Mouse (Mus musculus) heart, postnatal 4 days (tissue): ENCODE data around the gene Moxd1. TPM values are rescaled to one million over a fixed set of nuclear protein-coding genes. Genes with fewer than 3 reads are reported as not detected.
A peak's percentile ranks its signal among the peaks of the same experiment; 100 is the strongest.
"Not testable (repeated sequence)": the region's sequence is repeated elsewhere in the genome, so short reads cannot be mapped to it uniquely, and the experiment has no call there.

Experiments used
- DNase-seq: peaks from one replicate; pipeline ENCODE4 v3.0.0; 2021
- total RNA-seq, 2 experiments: library from RNA; stranded (reverse); gene quantifications; 2 replicates each; pipeline ENCODE4 v1.2.3; 2021

Moxd1 gene
- total RNA-seq, 2 experiments from 2014 or later = 0.83 to 1.1 TPM

DNA sequence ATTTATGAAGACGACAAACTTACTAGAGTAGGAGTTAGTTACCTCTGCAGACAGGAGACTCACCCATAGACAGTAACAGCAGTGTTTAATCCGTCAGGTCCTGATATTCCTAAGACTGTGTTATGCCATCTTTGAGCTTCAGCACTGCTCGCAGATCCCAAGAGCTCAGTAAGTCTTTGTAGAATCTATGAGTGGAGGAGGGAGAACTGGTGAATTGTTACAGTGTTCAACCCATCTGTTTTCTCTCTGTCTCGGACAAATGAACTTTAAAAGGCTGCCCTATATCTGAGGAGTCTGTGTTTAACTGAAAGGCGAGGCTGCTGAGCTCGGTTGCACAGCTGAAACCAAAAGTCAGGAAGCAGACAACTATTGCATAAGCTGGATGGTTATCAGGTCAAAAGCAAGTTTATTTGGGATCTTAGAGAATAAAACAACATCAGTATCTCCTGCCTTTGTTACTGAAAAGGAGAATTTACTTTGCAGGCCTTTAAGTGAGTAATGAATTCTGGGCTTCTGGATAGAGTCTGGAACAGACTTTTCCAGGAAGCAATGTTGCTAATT lies 47.8 kb downstream of the Moxd1 start:
- no peak for DNase-seq

DNA sequence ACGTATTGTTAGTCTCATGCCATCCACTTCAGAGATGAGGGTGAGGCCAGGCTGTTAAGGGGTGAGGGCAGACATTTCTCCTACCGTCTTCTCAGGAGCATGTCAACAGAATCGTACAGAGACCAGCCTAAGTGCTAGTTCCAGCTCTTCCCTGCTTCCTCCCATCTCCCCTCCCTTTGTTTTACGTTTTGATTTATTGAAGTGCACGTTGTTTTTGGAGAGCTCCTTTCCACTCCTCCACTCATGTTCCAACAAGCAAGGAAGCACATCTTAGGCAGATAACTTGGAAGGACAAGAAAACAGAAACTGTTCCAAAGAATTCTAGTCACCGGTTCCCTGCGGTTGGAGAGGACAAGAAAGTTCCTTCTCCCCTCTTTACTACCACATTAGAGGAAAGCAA lies 52.9 kb downstream of the Moxd1 start:
- DNase-seq = no peak

DNA sequence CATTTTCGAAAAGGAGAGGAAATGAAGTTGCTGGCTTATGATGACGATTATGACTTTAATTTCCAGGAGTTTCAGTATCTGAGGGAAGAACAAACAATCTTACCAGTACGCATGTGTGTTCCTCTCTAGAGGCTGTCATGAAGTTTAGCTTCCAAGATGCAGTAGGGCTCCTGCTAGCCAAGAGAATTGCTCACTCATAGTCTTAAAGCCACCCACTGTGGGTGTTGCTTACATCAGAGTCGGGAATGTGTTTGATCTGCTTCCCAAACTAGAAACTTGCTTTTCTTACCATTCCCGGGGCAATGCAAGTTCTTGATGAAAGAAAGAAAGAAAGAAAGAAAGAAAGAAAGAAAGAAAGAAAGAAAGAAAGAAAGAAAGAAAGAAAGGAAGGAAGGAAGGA lies 59.3 kb downstream of the Moxd1 start:
- no peak for DNase-seq

DNA sequence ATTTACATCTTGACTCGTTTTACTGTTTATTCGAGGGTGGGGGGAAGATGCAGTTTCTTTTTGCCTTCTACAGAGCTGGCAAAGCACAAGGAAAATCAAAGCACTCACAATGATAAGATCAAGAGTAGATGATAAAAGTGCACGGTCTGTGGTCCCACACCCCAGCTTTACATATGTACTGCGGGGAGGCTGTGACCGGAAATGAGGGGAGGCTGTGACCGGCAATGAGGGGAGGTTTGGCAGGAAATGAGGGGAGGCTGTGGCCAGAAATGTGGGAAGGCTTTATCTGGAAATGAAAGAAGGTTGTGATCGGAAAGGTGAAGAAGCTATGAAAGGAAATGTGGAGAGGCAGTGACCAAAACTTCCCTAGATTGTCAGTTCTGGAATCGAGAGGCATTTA lies 68.3 kb downstream of the Moxd1 start:
- no peak for DNase-seq

DNA sequence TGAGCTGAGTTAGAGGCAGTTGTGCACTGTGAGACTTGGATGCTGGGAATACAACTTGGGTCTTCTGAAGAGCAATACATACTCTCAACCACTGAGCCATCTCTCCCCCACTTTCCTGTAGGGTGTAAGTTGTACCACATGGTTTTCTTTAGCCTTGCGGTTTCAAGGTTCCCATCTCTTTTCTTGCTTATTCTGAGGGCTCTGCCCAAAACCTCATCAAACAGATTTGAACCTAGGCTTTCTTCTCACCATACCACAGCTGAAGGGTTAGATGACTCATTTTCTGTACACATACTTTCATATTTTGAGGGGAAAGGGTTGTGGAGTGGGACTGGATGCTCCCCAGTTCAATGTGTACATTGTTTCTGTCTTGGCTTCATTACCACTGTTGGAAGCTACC lies 69.4 kb downstream of the Moxd1 start:
- no peak for DNase-seq

DNA sequence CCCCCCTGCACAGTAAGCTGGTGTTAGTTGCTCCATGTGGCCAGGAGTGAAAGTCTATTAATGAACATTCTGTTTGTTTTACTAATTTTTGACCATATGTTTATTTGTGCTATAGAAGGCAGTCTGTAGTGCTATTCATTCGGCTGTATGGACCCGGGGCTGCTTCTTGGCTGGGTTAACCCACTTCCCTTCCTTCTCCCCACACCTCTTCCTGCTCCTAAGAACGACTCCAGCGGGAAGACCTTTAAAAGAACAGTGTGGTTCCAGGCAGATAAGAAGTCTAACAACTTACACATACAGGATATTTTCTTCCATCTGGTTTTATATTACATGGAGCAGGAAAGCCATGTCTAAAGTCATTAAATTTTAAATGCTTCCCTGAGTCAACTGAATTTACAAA lies 73.3 kb downstream of the Moxd1 start:
- no peak for DNase-seq

DNA sequence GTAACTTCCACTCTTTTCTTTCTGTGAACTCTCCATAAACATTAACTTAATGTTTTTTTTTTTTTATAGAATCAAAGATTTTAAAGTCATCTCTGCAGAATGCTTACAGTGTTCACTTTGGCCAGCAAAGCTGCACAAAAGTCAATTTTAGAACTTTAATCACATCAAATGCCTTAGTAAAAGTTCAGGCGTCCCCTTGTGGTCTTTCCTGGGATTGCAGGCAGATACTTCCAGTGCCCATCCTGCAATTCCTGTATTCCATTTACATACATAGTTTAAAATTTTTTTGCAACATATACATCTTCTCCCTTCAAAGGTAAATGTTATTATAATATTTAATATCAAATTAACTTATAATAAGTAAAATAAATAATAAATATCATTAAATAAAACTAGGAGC lies 74.5 kb downstream of the Moxd1 start:
- peak; percentile 69 for DNase-seq

DNA sequence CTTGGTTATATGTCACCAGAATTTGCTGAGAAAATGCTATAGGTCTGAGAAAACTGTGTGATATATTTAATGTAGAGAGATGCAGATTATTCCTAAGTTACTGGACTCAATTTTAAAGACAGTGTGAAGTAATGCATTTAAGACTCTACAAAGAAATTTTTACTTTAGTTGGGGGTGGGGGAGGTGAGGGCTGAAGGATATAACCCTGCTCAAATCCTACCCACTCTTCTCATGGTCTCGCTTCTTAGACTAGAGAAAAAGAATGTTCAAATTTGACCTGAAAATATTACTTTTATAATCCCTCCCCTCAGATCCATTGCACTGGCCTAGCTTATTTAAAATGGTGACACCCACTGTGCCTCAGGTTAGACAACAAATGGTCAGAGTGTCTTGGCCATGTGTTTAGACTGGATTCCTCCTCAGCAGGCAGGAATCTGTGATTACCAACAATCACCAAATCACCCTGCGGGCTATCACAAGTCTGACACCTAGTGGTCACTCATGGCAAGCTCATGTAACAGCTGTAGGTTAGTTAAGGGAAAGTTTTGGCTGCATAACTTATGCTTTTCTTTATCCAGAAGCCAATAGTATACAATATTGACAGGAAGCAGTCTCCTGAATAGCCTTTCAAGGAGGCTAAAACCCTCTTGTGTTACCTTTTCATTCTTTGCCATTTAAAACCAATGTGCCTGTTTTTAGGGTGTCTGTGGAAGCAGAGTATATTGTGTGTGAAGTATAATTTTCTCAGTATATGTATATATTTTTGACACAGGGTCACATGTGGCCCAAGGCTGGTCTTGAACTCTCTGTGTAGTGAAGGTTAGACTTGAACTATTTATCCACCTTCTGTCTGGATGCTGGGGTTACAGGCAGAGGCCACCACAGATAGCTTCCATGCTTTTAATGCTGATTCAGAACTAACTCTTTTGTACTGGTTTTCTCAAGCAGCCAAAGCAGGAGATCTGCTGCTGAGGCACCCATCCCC lies 75.2 kb downstream of the Moxd1 start:
- DNase-seq = peak; percentile 73

DNA sequence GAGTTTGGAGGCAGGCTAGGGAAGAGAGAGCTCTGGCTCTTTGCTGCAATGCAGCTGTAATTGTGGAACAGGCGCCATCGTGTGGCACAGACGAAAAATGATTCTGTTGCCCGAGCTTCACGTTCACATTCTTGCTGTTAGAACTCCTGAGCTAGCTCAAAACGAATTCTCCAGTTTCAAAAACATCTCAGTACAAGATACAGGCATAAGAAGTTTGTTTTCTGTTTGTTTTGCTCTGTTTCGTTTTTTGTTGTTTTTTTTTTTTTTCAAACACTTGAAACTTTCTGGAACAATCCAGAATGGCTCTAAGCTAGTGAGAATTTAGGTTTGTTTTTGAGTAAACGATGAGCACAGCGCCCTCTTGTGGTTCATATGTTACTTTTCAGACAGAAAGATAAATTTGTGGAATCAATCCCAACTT lies 88.9 kb downstream of the Moxd1 start:
- DNase-seq = peak; percentile 80

DNA sequence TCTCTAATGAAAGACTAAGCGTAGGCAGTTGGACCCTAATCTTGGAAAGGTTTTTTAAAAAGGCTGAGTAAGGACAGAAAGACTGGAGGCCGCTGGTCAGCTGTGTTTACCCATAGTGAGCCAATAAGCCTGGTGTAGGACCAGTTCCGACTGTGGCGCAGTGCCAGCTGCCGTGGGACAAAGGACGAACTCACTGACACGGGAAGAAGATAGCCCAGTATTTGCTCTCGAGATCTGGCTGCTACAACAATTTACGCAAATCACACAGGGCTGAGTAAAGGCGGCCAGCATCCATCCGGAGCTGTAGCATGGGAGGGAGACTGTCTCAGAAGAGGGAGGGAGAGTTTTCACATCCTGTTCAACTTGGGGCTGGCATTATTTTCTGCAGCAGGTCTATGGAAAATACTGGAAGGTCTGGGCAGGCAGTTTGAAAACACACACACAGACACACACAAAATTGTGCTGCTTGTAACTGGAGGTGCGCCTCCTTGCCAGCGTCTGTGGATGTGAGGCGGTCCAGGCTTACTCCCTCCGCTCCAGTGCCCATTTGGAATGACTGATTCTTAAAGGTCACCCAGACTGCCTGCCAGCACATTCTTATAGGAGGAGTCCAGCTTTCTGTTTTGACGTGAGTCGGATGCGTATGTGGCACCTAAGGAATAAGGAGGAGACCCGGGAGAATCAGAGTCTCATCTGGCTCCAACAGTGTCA lies 94.0 kb downstream of the Moxd1 start:
- DNase-seq = peak; percentile 83

DNA sequence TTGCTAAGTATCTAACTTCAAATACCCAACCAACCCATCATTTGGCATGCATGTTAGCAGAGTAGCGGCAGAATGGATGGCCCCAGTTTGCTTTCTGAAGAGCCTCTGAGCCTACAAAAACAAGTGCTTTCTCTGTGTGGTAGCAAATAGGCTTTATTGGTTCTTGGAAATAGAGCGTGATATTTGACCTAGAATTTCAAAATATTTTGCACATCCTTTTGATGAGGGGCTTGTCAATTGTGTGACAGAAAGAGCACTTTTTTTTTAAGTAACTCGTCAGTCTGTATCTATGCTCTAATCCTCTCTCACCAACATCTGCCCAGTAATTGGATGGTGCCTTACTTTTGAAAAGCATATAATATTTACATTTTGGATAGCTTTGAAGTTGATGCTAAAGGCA lies 97.0 kb downstream of the Moxd1 start:
- DNase-seq = no peak

DNA sequence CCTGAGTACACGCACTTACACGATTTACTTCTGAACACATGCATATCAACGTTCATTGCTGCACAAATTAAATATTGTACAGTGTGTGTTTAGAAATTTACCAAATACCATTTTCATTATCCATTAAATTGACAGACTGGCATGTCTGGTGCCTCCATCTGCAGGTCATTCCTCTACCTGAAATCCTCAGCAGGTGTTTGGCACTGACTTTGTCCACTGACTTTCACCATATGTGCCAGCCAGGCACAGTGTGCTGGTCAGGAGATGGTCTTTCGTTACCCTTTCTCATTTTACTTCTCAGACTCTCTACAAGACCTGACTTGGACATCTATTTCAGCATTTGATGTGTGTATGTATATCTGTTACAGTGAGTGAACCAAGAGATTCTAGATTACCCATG lies 99.7 kb downstream of the Moxd1 start:
- DNase-seq = no peak

DNA sequence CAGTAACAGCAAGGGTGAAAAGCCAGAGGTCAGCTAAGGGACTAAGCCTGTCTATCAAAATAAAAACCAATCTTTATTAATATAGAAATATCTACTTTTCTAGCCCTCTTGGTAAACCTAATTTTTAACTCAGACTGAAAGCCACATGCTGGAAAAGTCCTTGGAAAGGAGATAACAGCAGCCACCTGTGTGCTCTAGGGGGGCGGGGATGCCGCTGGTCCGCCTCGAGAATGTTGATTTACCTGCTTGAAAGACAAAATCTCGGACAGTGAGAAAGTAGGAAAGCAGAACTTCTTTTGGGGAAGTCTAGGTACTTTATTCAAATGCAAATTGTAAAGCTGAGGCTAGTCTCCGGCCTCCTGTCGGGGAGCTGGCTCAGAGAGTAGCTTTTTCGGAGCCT lies 103.9 kb downstream of the Moxd1 start:
- not testable (repeated sequence) for DNase-seq

DNA sequence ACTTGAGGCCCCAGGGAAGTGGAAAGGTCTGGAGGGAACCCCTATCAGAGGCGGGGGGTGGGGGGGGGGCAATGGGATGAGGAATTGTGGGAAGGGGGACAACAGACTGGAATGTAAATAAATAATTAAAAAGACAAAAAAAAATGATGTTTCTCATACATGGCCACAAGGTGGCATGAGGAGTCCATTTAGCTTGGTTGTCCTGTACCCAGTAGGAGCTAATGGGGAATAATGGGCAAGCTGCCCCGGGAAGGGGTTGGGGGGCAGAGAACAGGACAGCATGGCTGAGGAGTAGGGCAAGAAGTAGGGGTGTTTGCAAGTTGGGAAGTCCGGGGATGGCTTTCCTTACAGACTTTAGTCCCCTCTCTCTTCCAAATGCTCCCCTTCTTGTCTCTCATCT lies 109.5 kb downstream of the Moxd1 start:
- DNase-seq = no peak

DNA sequence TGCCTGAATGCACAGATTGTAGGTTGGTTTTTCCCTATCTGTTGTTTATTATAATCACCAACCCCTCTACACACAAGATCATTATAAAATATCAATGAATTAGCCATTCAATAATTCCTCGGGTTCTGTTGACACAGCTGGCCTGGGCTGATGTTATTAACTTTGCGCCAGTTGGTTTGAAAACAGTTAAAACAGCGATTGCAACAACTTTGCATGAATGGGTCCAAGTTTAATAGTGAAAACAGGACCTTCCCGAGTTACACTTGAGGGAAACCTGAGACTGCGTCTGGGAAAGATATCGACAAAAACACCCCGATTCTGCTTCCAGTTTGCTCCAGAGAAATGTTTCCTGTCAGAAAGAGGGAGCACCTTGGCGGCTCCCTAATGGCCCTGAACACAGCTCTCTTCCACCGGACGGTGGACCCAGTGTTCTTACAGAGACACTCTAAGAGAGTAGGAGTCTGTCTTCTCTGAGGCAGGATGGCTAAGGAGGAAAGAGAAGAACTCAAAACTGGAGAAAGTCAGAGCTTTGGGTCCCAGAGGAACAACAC lies 116.4 kb downstream of the Moxd1 start:
- DNase-seq = no peak

DNA sequence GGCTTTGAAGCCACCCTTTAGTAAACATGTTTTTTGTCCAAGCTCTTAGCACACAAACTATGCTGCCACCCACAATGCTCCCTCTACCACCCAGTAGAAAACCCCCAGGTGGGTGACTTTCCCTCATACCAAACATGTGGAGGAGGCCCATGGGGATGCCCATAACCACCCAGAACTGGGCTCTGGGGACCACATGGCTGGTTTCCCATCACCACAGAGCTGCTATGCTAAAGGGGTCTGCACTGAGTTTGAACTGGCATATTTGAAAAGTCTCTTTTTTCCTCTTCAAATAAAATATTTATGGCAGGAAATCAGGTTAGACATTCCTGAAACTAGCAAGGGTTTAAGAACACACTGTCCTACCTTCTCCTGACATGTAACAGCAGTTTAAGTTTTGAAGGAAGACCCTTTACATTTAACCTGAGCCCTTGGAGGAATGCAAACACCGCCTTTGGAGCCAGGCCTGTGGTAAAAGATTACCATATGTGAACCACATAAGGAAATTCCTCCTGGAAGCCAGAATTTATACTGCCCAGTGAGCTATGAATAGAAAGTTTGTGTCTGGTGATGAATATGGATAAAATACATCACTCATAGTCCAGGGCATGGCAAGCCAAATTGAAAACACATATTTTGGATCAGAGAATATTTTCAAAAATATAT lies 117.4 kb downstream of the Moxd1 start:
- no peak for DNase-seq

DNA sequence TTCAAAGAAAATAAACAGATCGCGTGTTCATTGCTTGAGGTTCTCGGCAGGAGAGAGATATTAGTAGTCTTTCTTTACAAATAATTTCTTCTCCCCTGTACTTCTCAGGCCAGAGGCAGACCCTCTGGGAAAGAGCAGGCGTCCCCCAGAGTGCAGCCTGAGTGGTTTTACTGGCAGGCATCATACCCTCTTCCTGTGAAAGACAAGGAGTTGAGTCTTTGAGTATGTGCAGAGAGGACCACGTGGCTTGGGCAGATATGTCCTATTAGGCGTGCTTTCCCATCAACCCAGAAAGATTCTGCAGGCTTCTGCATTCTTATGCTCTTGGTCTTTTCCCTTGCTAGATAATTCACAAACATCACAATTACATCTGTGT lies 117.9 kb downstream of the Moxd1 start:
- no peak for DNase-seq

DNA sequence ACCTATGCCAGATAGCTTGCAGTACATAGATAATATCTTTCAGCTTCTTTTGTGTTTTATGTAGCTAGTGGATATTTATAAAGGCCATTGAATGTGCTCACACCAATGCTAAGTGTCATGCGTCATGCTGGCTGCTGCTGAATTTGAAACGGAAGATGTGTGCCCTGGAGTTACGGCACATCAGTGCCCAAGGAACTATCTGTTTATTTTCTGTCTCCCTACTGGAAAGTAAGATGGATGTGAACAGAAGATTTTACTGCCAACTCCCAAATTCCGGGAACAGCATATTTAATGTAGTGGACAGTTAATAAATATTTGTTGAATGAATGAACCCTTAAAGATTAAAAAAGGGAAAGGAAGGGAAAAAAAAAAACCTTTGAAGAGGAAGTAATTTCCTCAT lies 119.8 kb downstream of the Moxd1 start:
- DNase-seq = no peak
